Mouse (Mus musculus) forebrain, embryonic 13.5 days (tissue): ENCODE measurements at regions not wholly inside any gene's neighbourhood (a gene's known extent, or its start where the extent isn't known, plus 50 kb on each side); places are given as distances from the start of the nearest gene placed in this dataset.
A peak's percentile ranks its signal among the peaks of the same experiment; 100 is the strongest.

Source experiments
- ATAC-seq: fragments of 200-750 bp; cut with Nextera tagmentation; 2 replicates; pipeline ENCODE4 v1.8.0; 2017
- H3K27ac ChIP-seq: fragments of 300-500 bp; sonication (generic); 2 replicates; pipeline ENCODE4 v1.5.1; 2015; ENCODE audit warnings: inconsistent platforms, mild to moderate bottlenecking, moderate library complexity
- H3K27me3 ChIP-seq: fragments of 300-500 bp; sonication (generic); 2 replicates; pipeline ENCODE4 v1.6.1; 2015; ENCODE audit warnings: mild to moderate bottlenecking, inconsistent platforms
- H3K36me3 ChIP-seq: fragments of 300-500 bp; sonication (generic); 2 replicates; pipeline ENCODE4 v1.6.1; 2015; ENCODE audit warnings: mild to moderate bottlenecking, inconsistent platforms; ENCODE audit not compliant: poor library complexity, severe bottlenecking
- H3K4me1 ChIP-seq: fragments of 300-500 bp; sonication (generic); 2 replicates; pipeline ENCODE4 v1.6.1; 2015; ENCODE audit warnings: inconsistent platforms
- H3K4me2 ChIP-seq: fragments of 300-500 bp; sonication (generic); 2 replicates; pipeline ENCODE4 v1.6.1; 2015; ENCODE audit warnings: inconsistent platforms, mild to moderate bottlenecking, moderate library complexity
- H3K4me3 ChIP-seq: fragments of 300-500 bp; sonication (generic); 2 replicates; pipeline ENCODE4 v1.5.1; 2015; ENCODE audit warnings: mild to moderate bottlenecking, inconsistent platforms
- H3K9ac ChIP-seq: fragments of 300-500 bp; sonication (generic); 2 replicates; pipeline ENCODE4 v1.6.1; 2015; ENCODE audit warnings: mild to moderate bottlenecking, inconsistent platforms
- H3K9me3 ChIP-seq: fragments of 300-500 bp; sonication (generic); replicated peaks from 2 replicates; pipeline ENCODE4 v1.6.1; 2016; ENCODE audit warnings: inconsistent platforms
- WGBS: fragments of 180-500 bp; shearing (Covaris S2); methylation state at CpG from one replicate; pipeline ENCODE4 v1.1.7; 2015; 5-methylcytosine and 5-hydroxymethylcytosine counted together

DNA sequence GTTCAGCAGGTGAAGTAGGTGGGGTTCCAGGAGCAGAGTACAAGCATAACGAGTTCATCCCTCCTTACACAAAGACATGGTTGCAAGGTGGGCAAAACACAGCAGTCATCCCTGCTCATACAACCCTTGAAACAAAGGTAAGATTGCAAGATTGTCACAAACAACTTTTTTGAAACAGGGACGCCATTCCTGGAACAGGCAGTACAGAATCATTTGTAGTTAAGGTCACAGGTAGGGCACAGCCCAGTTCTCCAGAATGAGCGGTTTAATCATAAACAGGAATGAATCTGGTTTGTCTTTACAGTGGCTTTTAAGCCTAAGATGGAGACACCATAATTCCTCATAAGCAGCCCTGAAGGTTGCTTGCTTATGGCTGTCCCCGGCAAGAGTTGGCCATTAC lies 150.1 kb upstream of the Plcz1 start:
- no peaks in the 10 kb centered on the region for H3K4me1 ChIP-seq
- no peak for ATAC-seq
- H3K36me3 ChIP-seq, result no peaks in the 10 kb centered on the region
- H3K4me3 ChIP-seq, result no peak overlapping the region
- H3K9ac ChIP-seq, result no peak overlapping the region
- no peak overlapping the region for H3K27ac ChIP-seq
- no peaks in the 10 kb centered on the region for H3K27me3 ChIP-seq
- H3K4me2 ChIP-seq, result no peak overlapping the region
- H3K9me3 ChIP-seq, result no peaks in the 10 kb centered on the region
- WGBS, result 86% methylated on average over 4 of the region's 4 CpGs

GRCm38 (mm10) chr6:140189601-140190000 lies 148.3 kb upstream of the Plcz1 start:
- ATAC-seq, result no peak
- no peak overlapping the region for H3K4me3 ChIP-seq
- H3K4me1 ChIP-seq, result no peaks in the 10 kb centered on the region
- WGBS, result 90% methylated on average over 9 of the region's 9 CpGs
- H3K9ac ChIP-seq, result no peak overlapping the region
- H3K4me2 ChIP-seq, result no peak overlapping the region
- no peaks in the 10 kb centered on the region for H3K27me3 ChIP-seq
- no peaks in the 10 kb centered on the region for H3K9me3 ChIP-seq
- H3K27ac ChIP-seq, result no peak overlapping the region
- no peaks in the 10 kb centered on the region for H3K36me3 ChIP-seq

DNA sequence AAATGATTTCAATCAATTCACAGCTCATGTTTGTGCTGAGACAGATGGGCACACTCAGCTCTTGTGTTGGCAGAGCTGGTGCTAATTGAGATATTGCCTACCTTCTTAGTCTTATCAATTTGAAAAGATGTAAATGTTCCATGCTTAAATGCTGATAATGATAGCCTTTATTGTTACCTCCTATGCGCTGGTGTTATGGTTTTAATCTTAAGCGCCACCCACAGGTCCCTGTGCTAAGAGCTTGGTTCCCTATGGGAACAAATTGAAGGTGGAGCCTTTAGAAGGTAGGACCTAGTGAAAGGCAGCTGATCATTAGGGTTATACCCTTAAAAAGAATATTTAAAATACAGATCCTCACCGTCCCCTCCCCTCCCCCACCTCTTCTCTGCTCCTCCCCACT lies 146.5 kb upstream of the Plcz1 start:
- Histone ChIP-seq H3K4me1 (no peaks in the 10 kb centered on the region), H3K9ac (no peak overlapping the region), H3K27ac (no peak overlapping the region), H3K9me3 (no peaks in the 10 kb centered on the region), H3K4me2 (no peak overlapping the region), H3K27me3 (no peaks in the 10 kb centered on the region), H3K36me3 (no peaks in the 10 kb centered on the region), H3K4me3 (no peak overlapping the region)
- 87% methylated on average over 3 of the region's 3 CpGs for WGBS
- no peak for ATAC-seq

- no peak overlapping the region for H3K4me2 ChIP-seq
- H3K4me1 ChIP-seq, result no peaks in the 10 kb centered on the region
- H3K9me3 ChIP-seq, result no peaks in the 10 kb centered on the region
- WGBS, result 68% methylated on average over 6 of the region's 6 CpGs
- no peak for ATAC-seq
- no peaks in the 10 kb centered on the region for H3K36me3 ChIP-seq
- no peaks in the 10 kb centered on the region for H3K27me3 ChIP-seq
- H3K27ac ChIP-seq, result no peak overlapping the region
- H3K9ac ChIP-seq, result no peak overlapping the region
- no peak overlapping the region for H3K4me3 ChIP-seq
Observed at GRCm38 (mm10) chr6:140187106-140187505, 145.8 kb upstream of the Plcz1 start.

DNA sequence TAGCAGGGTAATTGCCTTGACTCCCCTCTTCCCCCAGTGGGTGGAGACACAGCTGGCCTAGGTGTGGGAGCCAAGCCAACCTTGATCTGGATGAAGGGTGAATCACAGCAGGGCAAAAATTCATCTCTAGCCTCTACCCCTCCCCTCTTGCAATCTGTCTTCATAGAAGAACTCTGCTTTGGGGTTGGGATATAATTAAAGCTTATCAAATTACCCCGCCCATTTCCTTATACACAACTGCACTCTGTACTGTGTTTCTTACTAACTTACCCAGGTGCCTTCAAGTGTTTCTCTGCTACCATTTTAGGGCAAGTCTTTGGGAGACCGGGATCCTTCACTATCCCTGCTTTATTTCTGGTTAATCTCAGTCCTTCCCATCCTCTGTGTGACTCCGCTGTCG lies 138.7 kb upstream of the Plcz1 start:
- Histone ChIP-seq H3K9ac (no peak overlapping the region), H3K4me2 (no peak overlapping the region), H3K27me3 (no peaks in the 10 kb centered on the region), H3K27ac (no peak overlapping the region), H3K4me3 (no peak overlapping the region), H3K4me1 (no peaks in the 10 kb centered on the region), H3K9me3 (no peaks in the 10 kb centered on the region), H3K36me3 (no peaks in the 10 kb centered on the region)
- whole genome bisulfite sequencing, result 91% methylated on average over 4 of the region's 4 CpGs
- no peak for ATAC-seq

DNA sequence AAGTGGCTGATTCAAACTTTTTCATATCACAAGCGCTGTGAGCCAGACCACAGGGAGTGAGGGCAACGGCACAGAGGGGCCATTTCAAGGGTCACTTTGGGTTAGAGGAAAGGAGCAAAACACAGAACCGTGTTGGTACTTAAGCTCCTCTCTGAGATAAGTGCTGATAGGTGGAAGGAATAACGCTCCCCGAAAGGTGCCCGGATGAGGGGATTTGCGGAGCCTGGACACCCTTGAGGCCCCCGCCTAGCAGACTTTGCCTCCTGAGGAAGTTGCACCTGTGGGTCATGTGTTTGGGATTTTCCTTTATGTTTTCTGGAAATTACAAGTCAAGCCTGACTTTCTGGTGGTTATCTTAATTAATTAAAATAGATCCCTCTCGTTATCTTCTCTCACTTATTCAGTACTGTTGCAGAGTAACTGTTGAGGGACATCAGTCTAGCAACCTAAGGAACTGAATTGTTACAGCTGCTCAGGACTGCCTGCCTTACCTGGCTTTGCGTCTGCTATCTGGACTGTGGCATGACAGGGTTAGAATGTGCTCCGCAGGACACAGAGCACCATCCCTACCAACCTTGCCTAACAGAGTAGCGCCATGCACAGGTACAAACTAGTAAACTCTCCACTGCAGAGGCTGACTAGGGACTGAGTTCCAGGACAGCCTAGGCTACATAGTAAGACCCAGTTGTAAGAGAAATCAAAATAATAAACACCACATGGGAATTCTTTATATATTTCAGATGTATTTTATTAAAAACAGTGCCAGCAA lies 137.4 kb upstream of the Plcz1 start:
- Histone ChIP-seq H3K4me2 (no peak overlapping the region), H3K36me3 (no peaks in the 10 kb centered on the region), H3K9ac (no peak overlapping the region), H3K27ac (no peak overlapping the region), H3K4me1 (no peaks in the 10 kb centered on the region), H3K4me3 (no peak overlapping the region), H3K9me3 (no peaks in the 10 kb centered on the region), H3K27me3 (no peaks in the 10 kb centered on the region)
- no peak for ATAC-seq
- 88% methylated on average over 12 of the region's 12 CpGs for WGBS

GRCm38 (mm10) chr6:140172716-140173115 lies 131.5 kb upstream of the Plcz1 start:
- 0 out of 2 replicates have a peak, but pooled peaks cover 4% of the 10 kb centered on the region for H3K9me3 ChIP-seq
- WGBS, result 93% methylated on average over 9 of the region's 9 CpGs

GRCm38 (mm10) chr6:140169836-140170235 lies 128.6 kb upstream of the Plcz1 start:
- Histone ChIP-seq H3K27me3 (no peaks in the 10 kb centered on the region), H3K4me3 (no peak overlapping the region), H3K36me3 (no peaks in the 10 kb centered on the region), H3K9me3 (0 out of 2 replicates have a peak, but pooled peaks cover 4% of the 10 kb centered on the region), H3K4me2 (no peak overlapping the region), H3K4me1 (no peaks in the 10 kb centered on the region), H3K27ac (no peak overlapping the region), H3K9ac (no peak overlapping the region)
- no peak for ATAC-seq
- WGBS, result 97% methylated on average over 3 of the region's 3 CpGs

More at GRCm38 (mm10) chr6:140172716-140173115, 131.5 kb upstream of the Plcz1 start:
- H3K36me3 ChIP-seq, result no peaks in the 10 kb centered on the region
- no peak for ATAC-seq
- H3K27me3 ChIP-seq, result no peaks in the 10 kb centered on the region
- no peak overlapping the region for H3K27ac ChIP-seq
- no peak overlapping the region for H3K4me3 ChIP-seq
- H3K4me1 ChIP-seq, result no peaks in the 10 kb centered on the region
- no peak overlapping the region for H3K9ac ChIP-seq
- no peak overlapping the region for H3K4me2 ChIP-seq

DNA sequence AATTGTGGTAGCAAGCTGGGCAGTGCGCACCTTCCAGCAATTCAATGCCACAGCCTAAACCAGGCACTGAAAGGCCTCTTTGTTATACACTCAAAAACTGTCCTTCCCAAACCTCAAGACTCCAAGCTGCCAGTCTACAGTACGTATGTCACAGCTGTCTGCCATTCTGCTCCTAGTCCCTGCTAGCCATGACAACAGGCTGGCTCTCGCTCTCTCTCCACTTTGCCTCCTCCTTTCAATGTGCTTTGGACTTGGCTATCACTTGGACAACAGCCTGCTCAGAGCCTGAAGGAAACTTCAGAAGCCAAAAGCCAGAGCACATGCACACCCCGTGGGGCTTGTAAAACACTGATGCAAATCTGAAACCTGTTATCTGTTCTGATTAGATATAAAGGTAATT lies 125.9 kb upstream of the Plcz1 start:
- H3K9ac ChIP-seq, result no peak overlapping the region
- no peak overlapping the region for H3K4me3 ChIP-seq
- H3K9me3 ChIP-seq, result 0 out of 2 replicates have a peak, but pooled peaks cover 4% of the 10 kb centered on the region
- H3K4me2 ChIP-seq, result no peak overlapping the region
- no peaks in the 10 kb centered on the region for H3K27me3 ChIP-seq
- no peak overlapping the region for H3K27ac ChIP-seq
- no peak for ATAC-seq
- WGBS, result 60% methylated on average over 4 of the region's 4 CpGs
- no peaks in the 10 kb centered on the region for H3K36me3 ChIP-seq
- no peaks in the 10 kb centered on the region for H3K4me1 ChIP-seq

DNA sequence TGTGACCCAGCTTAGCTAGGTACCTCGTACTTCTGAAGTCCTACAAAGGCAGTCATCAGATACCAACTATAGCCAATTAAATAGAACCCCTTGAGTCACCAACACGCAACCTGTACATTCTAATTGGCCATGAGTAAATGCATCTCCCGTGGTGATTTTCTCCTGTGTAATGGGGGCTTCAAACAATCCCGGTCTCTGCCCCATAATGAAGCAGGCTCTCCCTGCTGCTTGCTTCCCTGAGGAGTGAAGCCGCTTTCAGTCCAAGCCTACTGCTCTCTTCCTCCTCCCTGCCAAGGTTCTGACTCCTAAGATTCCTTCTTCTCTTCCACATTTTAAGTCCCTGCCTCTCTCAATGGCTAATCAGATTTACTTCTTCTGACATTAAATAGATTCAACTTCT lies 121.5 kb upstream of the Plcz1 start:
- peak; percentile 54; the same call in 1 of the 2 replicates for ATAC-seq
- no peaks in the 10 kb centered on the region for H3K9me3 ChIP-seq
- no peak overlapping the region for H3K9ac ChIP-seq
- no peaks in the 10 kb centered on the region for H3K27me3 ChIP-seq
- H3K36me3 ChIP-seq, result no peaks in the 10 kb centered on the region
- H3K4me3 ChIP-seq, result no peak overlapping the region
- H3K27ac ChIP-seq, result no peak overlapping the region
- H3K4me1 ChIP-seq, result no peaks in the 10 kb centered on the region
- no peak overlapping the region for H3K4me2 ChIP-seq
- 34% methylated on average over 5 of the region's 5 CpGs for WGBS

DNA sequence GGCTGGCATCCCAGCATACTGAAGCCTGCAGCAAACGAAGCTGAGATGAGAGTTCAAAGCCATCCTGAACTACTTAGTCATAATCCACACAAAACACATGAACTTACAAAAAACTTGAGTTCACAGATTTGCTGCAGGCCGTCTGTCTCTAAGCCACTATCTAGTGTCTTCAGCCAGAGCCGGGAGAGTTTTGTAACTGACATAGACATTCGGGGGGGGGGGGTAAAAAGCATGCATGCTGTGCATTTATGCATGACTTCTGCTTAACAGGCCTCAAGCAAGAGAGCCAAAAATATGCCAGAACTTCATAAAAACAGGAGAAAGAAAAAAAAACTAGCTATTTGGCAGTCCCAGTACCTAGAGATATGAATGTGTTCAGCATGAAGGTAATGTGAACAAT lies 120.2 kb upstream of the Plcz1 start:
- H3K27me3 ChIP-seq, result no peaks in the 10 kb centered on the region
- ATAC-seq, result no peak; the same call in 1 of the 2 replicates
- 71% methylated on average over 4 of the region's 4 CpGs for WGBS
- H3K27ac ChIP-seq, result no peak overlapping the region
- H3K36me3 ChIP-seq, result no peaks in the 10 kb centered on the region
- H3K4me1 ChIP-seq, result no peaks in the 10 kb centered on the region
- no peak overlapping the region for H3K9ac ChIP-seq
- no peaks in the 10 kb centered on the region for H3K9me3 ChIP-seq
- no peak overlapping the region for H3K4me3 ChIP-seq
- H3K4me2 ChIP-seq, result no peak overlapping the region

GRCm38 (mm10) chr6:140160946-140161345 lies 119.7 kb upstream of the Plcz1 start:
- no peak overlapping the region for H3K27ac ChIP-seq
- no peak overlapping the region for H3K9ac ChIP-seq
- ATAC-seq, result no peak
- no peaks in the 10 kb centered on the region for H3K27me3 ChIP-seq
- H3K4me1 ChIP-seq, result no peaks in the 10 kb centered on the region
- 88% methylated on average over 13 of the region's 13 CpGs for WGBS
- H3K4me2 ChIP-seq, result no peak overlapping the region
- no peaks in the 10 kb centered on the region for H3K36me3 ChIP-seq
- no peak overlapping the region for H3K4me3 ChIP-seq
- H3K9me3 ChIP-seq, result no peaks in the 10 kb centered on the region

- Histone ChIP-seq H3K4me1 (no peaks in the 10 kb centered on the region), H3K4me2 (no peak overlapping the region), H3K4me3 (no peak overlapping the region), H3K9me3 (no peaks in the 10 kb centered on the region), H3K27ac (no peak overlapping the region), H3K9ac (no peak overlapping the region), H3K36me3 (no peaks in the 10 kb centered on the region), H3K27me3 (no peaks in the 10 kb centered on the region)
- 64% methylated on average over 13 of the region's 13 CpGs for WGBS
- no peak for ATAC-seq
Observed at GRCm38 (mm10) chr6:140158986-140159385, 117.7 kb upstream of the Plcz1 start.
